Mouse (Mus musculus) lung, postnatal 36 days (tissue): ENCODE data around the gene Gm10974.
A peak's percentile ranks its signal among the peaks of the same experiment; 100 is the strongest.

Experiments used
- DNase-seq: peaks from one replicate; pipeline ENCODE4 v3.0.0; 2022; ENCODE audit warnings: mixed read lengths

The Gm10974 gene

DNA sequence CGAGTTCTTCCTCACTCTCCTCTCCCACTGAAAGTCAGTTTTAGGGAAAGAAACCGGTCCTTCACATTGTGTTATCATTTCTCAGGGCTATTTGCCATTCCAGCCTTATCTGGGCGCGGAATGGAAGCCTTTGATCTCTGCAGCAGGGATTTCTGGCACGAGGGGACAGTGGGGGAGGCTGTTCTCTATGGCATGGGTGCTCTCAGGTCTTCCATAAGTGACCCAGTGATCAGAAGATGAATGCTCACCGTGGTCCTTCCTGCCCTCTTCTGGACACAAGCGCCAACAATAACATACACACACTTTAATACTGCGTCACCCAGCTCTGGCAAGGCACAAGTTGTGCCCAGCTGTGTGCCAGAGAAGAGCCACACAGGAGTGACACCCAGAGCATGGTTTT is 41.3 kb downstream of the Gm10974 start:
- no peak for DNase-seq

DNA sequence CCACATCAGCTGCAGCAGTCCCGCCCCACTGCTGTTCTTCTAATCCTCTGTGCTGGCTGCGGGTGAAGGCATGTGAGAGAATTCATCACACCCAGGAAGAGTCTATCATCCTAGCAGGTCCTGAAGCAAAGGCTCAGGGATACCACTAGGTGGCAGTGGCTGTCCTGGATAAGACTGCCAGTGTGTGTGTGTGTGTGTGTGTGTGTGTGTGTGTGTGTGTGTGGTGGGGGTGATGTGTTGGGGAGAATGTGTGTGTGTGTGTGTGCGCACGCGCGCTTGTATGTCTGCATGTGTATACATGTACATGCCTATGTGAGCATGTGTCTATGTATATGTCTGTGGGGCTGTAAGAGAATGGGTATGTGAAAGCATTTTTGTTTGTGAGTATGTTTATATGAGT is 43.7 kb downstream of the Gm10974 start:
- peak; percentile 36 for DNase-seq

DNA sequence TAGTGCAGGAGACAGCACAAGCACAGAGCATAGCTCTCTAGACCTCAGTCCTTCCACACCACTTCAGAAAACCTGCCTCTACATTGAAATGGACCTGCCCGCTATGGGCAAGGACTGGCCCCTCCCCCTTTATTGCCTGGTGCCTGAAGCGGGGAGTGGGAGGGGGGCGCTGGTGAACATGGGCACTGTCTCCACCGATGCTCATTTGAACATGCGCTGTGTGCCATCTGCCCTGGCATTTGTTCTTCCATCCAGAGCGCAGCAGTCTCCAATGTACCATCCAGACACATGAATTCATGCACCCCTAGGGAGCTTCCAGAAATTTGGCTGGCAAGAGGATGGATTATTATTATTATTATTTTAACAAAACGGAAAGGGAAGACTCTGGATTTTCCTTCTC is 47.4 kb downstream of the Gm10974 start:
- DNase-seq: no peak

DNA sequence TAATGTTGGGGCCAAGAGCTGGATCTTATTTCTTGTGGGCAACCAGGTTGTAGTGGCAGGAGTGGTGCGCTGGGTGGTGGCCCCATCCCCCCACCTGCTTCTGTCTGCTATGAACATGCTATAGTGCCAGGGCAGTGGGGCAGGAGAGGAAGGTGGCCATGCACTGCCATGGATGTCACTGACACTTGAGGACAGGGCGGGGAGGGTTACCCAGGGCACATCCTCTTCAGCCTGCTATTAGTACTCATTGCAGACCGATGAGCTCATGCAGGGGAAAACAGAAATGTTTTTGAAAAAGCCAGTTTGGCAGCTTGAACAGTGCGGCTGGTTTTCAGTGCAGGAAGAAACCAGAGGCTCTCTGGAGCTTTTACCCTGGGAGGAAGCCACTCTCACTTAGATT is 51.1 kb downstream of the Gm10974 start:
- DNase-seq: no peak

DNA sequence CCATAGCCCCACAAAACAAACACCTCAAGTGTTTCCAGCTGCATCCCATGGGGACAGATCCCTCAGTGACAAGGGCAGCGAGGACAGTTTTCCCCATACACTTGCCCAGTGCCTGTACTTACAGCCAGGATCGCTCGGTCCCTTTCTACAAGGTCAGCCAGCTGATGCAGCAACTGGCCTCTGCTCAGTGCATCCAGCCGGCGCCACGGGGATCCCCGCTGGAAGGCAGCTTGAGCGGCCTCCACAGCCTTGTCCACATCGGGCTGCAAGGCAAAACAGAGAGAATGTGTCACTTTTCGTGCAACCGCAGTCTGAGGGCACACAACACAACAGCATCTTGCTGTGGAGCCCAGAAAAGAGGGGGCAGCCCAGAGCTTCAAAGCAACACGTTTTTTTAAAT is 53.3 kb downstream of the Gm10974 start:
- no peak for DNase-seq

DNA sequence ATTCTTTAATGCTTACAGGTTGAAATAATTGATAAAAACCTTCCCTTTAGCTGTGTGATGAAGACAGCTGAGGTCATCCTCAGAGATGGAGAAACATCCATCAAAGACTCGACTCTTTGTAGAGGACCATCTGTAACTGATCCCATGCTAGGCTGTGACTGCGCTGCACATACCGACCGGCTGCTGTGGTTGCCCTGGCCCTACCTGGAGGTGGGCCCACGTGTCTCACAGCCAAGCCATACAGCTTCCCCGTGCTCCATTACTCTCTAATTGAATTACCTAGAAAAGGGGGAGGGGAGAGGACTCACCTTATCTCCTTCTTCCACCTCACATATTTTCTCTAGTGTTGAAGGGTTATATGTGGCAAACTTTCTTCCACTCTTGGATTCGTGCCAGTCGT is 56.2 kb downstream of the Gm10974 start:
- no peak for DNase-seq

DNA sequence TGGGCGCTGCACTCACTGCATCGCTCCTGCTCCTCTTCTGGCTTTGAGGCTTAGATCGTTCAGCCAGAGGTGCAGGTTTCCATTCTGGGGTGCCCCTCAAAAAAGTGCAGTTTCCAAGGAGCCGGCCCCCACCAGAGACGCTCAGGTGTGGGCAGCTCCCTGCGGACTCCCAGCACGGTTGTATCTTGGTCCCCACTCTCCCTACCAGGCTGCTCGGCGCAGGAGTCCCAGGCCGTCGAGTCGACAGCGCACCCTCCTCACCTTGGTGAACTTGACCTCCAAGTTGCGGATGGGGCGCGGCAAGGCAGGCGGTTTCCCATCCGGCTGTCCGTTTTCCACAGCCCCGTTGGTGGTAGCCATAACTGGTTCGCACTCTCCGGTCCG is 61.3 kb downstream of the Gm10974 start:
- DNase-seq: no peak

DNA sequence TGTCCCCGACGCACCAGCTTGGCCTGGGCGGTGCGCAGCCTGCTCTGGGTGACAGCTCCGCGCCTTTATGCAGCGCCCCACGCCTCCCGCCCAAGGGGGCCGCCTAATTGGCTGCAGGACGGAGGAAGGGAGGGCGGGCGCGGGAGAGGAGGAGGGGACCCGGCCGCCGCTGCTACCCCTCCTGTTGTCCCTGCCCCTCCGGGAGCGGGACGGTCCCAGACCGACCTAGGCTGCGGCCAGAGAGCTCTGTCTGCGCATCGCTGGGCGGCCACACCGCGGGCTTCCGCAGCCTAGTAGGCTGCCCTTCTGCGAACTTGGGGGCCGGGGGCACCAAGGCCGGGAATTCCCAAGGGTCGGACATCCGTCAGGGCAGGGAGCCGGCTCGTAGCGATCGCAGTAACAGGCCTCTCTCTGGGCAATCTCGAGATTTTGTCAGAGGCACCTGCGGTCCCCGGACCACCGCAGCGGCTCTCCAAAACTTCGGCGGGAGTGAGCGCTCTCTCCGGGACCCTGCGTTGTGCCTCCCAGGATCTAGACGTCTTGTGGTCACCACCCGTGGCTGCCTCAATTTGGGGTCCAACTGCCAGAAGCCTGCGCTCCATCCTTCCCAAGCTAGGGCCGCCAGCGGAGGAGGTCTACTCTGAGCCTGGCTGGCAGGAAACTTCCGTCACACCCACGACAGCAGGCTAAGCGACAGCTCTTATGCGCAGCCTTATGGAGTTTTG is 61.9 kb downstream of the Gm10974 start, which contains the start of gene Aldh1a3:
Gene Aldh1a3 (minus strand): TSS at position 81 of the 725 bp plus-strand sequence.
- DNase-seq: no peak

DNA sequence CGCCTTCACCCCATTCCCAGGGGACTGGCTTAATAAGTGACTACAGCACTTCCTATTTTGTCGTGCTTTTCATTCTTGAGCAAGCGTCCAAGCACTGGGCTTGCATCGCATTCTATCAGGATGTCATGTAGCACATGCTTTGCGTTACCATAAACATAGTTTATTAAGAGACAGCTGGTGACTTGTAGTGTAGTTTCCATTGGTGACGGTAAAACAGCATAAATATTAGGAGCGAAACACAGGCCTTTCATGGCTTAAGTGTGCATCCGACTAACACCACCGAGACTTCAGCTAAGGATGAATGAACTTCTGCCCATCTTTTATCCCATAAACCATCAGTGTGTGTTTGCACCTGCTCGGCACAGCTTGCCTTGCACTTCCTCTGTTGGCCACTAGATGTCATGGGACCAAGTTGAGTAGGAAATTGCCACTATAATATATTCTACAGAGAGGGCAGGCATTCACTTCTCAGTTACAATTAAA is 68.8 kb downstream of the Gm10974 start:
- peak; percentile 82 for DNase-seq
